Mouse (Mus musculus) left cerebral cortex, postnatal 14 days (tissue): ENCODE results near the gene Gm20388. TPM values are rescaled to one million over a fixed set of nuclear protein-coding genes. Genes with fewer than 3 reads are reported as not detected.

Experiments
- DNase-seq, 2 experiments: peaks; one replicate each; pipeline ENCODE4 v3.0.0; 2021 to 2022; ENCODE audit warnings: low spot score in 2 of 2, mixed read lengths in 1 of 2
- intact Hi-C: fragments of 180-260 bp; cut with DNase I; formaldehyde crosslinking; loops from one replicate; pipeline ENCODE4 v1.15.1; 2025
- total RNA-seq, 2 experiments: library from RNA; stranded (reverse); gene quantifications; 2 replicates each; pipeline ENCODE4 v1.2.3; 2021

Gene Gm20388
- total RNA-seq, 2 experiments from 2014 or later, result 2.8 to 7.3 TPM

- DNase-seq, result no peak
- intact Hi-C loops, result no loop called here
These were observed 1200.7 kb downstream of the Gm20388 start for GRCm38 (mm10) chr8:121111145-121111907.

GRCm38 (mm10) chr8:121113261-121113660 is 1202.6 kb downstream of the Gm20388 start:
- intact Hi-C loops, result loop anchor here (1.0 kb wide), 1 partner anchor 400 kb away; no protein-coding TSS in a partner anchor
- peak; percentile 94 to 97 for DNase-seq

GRCm38 (mm10) chr8:121115136-121115535 is 1204.5 kb downstream of the Gm20388 start:
- no peak for DNase-seq
- intact Hi-C loops, result loop anchor here (5.0 kb wide), 1 partner anchor 33 kb away; the partner anchor contains the start of gene Foxf1

- intact Hi-C loops, result loop anchor here (5.0 kb wide), 1 partner anchor 34 kb away; the partner anchor contains the start of gene Foxf1
These were observed 1205.3 kb downstream of the Gm20388 start, which contains the start of gene Foxc2 for GRCm38 (mm10) chr8:121115948-121116347. Gene Foxc2 (plus strand): TSS chr8:121116171.

GRCm38 (mm10) chr8:121116591-121117185 is 1206.0 kb downstream of the Gm20388 start:
- intact Hi-C loops, result loop anchor here (5.0 kb wide), 1 partner anchor 34 kb away; the partner anchor contains the start of gene Foxf1
- no peak for DNase-seq

More at GRCm38 (mm10) chr8:121115948-121116347, 1205.3 kb downstream of the Gm20388 start, which contains the start of gene Foxc2:
- DNase-seq, result peak; percentile 66 to 70

- no peak for DNase-seq
- intact Hi-C loops, result loop anchor here (5.0 kb wide), 1 partner anchor 35 kb away; the partner anchor contains the start of gene Foxf1
These were observed 1206.6 kb downstream of the Gm20388 start for GRCm38 (mm10) chr8:121117186-121117651.

GRCm38 (mm10) chr8:121117906-121118305 is 1207.3 kb downstream of the Gm20388 start:
- DNase-seq, result no peak
- intact Hi-C loops, result loop anchor here (2.0 to 5.0 kb wide), 2 partner anchors 36 to 275 kb away; partner anchors contain the start of gene Foxf1

- DNase-seq, result no peak
- intact Hi-C loops, result loop anchor here (2.0 to 5.0 kb wide), 2 partner anchors 37 to 274 kb away; partner anchors contain the start of gene Foxf1
These were observed 1208.2 kb downstream of the Gm20388 start for GRCm38 (mm10) chr8:121118634-121119420.

- intact Hi-C loops, result loop anchor here (2.0 to 5.0 kb wide), 2 partner anchors 38 to 273 kb away; partner anchors contain the start of gene Foxf1
These were observed 1209.2 kb downstream of the Gm20388 start for GRCm38 (mm10) chr8:121119635-121120455.

GRCm38 (mm10) chr8:121120456-121121419 is 1210.1 kb downstream of the Gm20388 start:
- intact Hi-C loops, result no loop called here
- DNase-seq, result no peak

More at GRCm38 (mm10) chr8:121119635-121120455, 1209.2 kb downstream of the Gm20388 start:
- DNase-seq, result no peak

GRCm38 (mm10) chr8:121121704-121122103 is 1211.1 kb downstream of the Gm20388 start:
- intact Hi-C loops, result no loop called here
- no peak for DNase-seq

- no peak for DNase-seq
- intact Hi-C loops, result no loop called here
These were observed 1211.7 kb downstream of the Gm20388 start for GRCm38 (mm10) chr8:121122368-121122767.

GRCm38 (mm10) chr8:121123113-121123512 is 1212.5 kb downstream of the Gm20388 start:
- DNase-seq, result no peak
- intact Hi-C loops, result no loop called here

GRCm38 (mm10) chr8:121124547-121125239 is 1214.1 kb downstream of the Gm20388 start:
- no peak for DNase-seq
- intact Hi-C loops, result loop anchor here (5.0 kb wide), 1 partner anchor 93 kb away; no protein-coding TSS in a partner anchor

- DNase-seq, result peak in 1 of 2 experiments; percentile 64
- intact Hi-C loops, result loop anchor here (5.0 kb wide), 1 partner anchor 92 kb away; no protein-coding TSS in a partner anchor
These were observed 1214.8 kb downstream of the Gm20388 start for GRCm38 (mm10) chr8:121125311-121125876.

- no peak for DNase-seq
- intact Hi-C loops, result loop anchor here (5.0 kb wide), 1 partner anchor 91 kb away; no protein-coding TSS in a partner anchor
These were observed 1215.5 kb downstream of the Gm20388 start for GRCm38 (mm10) chr8:121126191-121126590.
